Mouse (Mus musculus): ENCODE results near the gene Apba2. TPM values are rescaled to one million over a fixed set of nuclear protein-coding genes. Genes with fewer than 3 reads are reported as not detected.

Apba2 gene
- polyA plus RNA-seq, 1 experiment: 0.48 TPM

GRCm38 (mm10) chr7:64696521-64697281 lies 195.2 kb downstream of the Apba2 start:
- H3K27me3 ChIP-seq (replicated peaks; ENCODE audit: control insufficient read depth, insufficient read depth, low read length): no peaks in the 10 kb centered on the region
- TF ChIP-seq POLR2A (IDR thresholded peaks at IDR 0.05; ENCODE audit: low read depth, low read length) (no peak), CTCF (conservative IDR thresholded peaks at IDR 0.05; ENCODE audit: insufficient read depth, insufficient read length, low read depth, low read length) (no peak)
- H3K36me3 ChIP-seq (ENCODE audit: control insufficient read depth, insufficient read depth, low read length): no peaks in the 10 kb centered on the region
- H3K27ac ChIP-seq (ENCODE audit: insufficient read depth, low read depth, low read length): no peak overlapping the region
- H3K4me3 ChIP-seq (ENCODE audit: insufficient read depth, low read depth, low read length): no peak overlapping the region
- no peak for DNase-seq
- no peaks in the 10 kb centered on the region for H3K4me1 ChIP-seq (ENCODE audit: control insufficient read depth, insufficient read depth, low read length)
- 70% methylated on average over 14 of the region's 14 CpGs for WGBS

- TF ChIP-seq CTCF (conservative IDR thresholded peaks at IDR 0.05; ENCODE audit: insufficient read depth, insufficient read length, low read depth, low read length) (no peak), POLR2A (IDR thresholded peaks at IDR 0.05; ENCODE audit: low read depth, low read length) (no peak)
- Histone ChIP-seq H3K36me3 (ENCODE audit: control insufficient read depth, insufficient read depth, low read length) (no peaks in the 10 kb centered on the region), H3K4me3 (ENCODE audit: insufficient read depth, low read depth, low read length) (no peak overlapping the region), H3K4me1 (ENCODE audit: control insufficient read depth, insufficient read depth, low read length) (no peaks in the 10 kb centered on the region), H3K27me3 (replicated peaks; ENCODE audit: control insufficient read depth, insufficient read depth, low read length) (no peaks in the 10 kb centered on the region), H3K27ac (ENCODE audit: insufficient read depth, low read depth, low read length) (no peak overlapping the region)
- no peak for DNase-seq
- WGBS: 85% methylated on average over 6 of the region's 6 CpGs
These were observed 196.4 kb downstream of the Apba2 start for GRCm38 (mm10) chr7:64697791-64698337.

- no peak for TF ChIP-seq POLR2A (IDR thresholded peaks at IDR 0.05; ENCODE audit: low read depth, low read length)
- no peak for TF ChIP-seq CTCF (conservative IDR thresholded peaks at IDR 0.05; ENCODE audit: insufficient read depth, insufficient read length, low read depth, low read length)
- Histone ChIP-seq H3K4me1 (ENCODE audit: control insufficient read depth, insufficient read depth, low read length) (no peaks in the 10 kb centered on the region), H3K36me3 (ENCODE audit: control insufficient read depth, insufficient read depth, low read length) (no peaks in the 10 kb centered on the region), H3K27ac (ENCODE audit: insufficient read depth, low read depth, low read length) (no peak overlapping the region), H3K4me3 (ENCODE audit: insufficient read depth, low read depth, low read length) (no peak overlapping the region), H3K27me3 (replicated peaks; ENCODE audit: control insufficient read depth, insufficient read depth, low read length) (no peaks in the 10 kb centered on the region)
- 64% methylated on average over 5 of the region's 5 CpGs for WGBS
- no peak for DNase-seq
These were observed 202.6 kb downstream of the Apba2 start for GRCm38 (mm10) chr7:64704060-64704595.

GRCm38 (mm10) chr7:64708176-64708575 lies 206.7 kb downstream of the Apba2 start:
- H3K4me1 ChIP-seq (ENCODE audit: control insufficient read depth, insufficient read depth, low read length): no peaks in the 10 kb centered on the region
- H3K27ac ChIP-seq (ENCODE audit: insufficient read depth, low read depth, low read length): no peak overlapping the region
- DNase-seq: no peak
- 89% methylated on average over 4 of the region's 4 CpGs for WGBS
- H3K27me3 ChIP-seq (replicated peaks; ENCODE audit: control insufficient read depth, insufficient read depth, low read length): no peaks in the 10 kb centered on the region
- TF ChIP-seq POLR2A (IDR thresholded peaks at IDR 0.05; ENCODE audit: low read depth, low read length) (no peak), CTCF (conservative IDR thresholded peaks at IDR 0.05; ENCODE audit: insufficient read depth, insufficient read length, low read depth, low read length) (no peak)
- no peak overlapping the region for H3K4me3 ChIP-seq (ENCODE audit: insufficient read depth, low read depth, low read length)
- no peaks in the 10 kb centered on the region for H3K36me3 ChIP-seq (ENCODE audit: control insufficient read depth, insufficient read depth, low read length)

- no peaks in the 10 kb centered on the region for H3K4me1 ChIP-seq (ENCODE audit: control insufficient read depth, insufficient read depth, low read length)
- WGBS: 86% methylated on average over 13 of the region's 13 CpGs
- 0 out of 2 replicates have a peak, but pooled peaks have one; percentile 21 for TF ChIP-seq CTCF (conservative IDR thresholded peaks at IDR 0.05; ENCODE audit: insufficient read depth, insufficient read length, low read depth, low read length)
- no peak for TF ChIP-seq POLR2A (IDR thresholded peaks at IDR 0.05; ENCODE audit: low read depth, low read length)
- H3K27ac ChIP-seq (ENCODE audit: insufficient read depth, low read depth, low read length): no peak overlapping the region
- no peak for DNase-seq
- H3K36me3 ChIP-seq (ENCODE audit: control insufficient read depth, insufficient read depth, low read length): no peaks in the 10 kb centered on the region
- H3K4me3 ChIP-seq (ENCODE audit: insufficient read depth, low read depth, low read length): no peak overlapping the region
- H3K27me3 ChIP-seq (replicated peaks; ENCODE audit: control insufficient read depth, insufficient read depth, low read length): no peaks in the 10 kb centered on the region
These were observed 208.2 kb downstream of the Apba2 start for GRCm38 (mm10) chr7:64709520-64710262.

- Histone ChIP-seq H3K36me3 (ENCODE audit: control insufficient read depth, insufficient read depth, low read length) (no peaks in the 10 kb centered on the region), H3K27ac (ENCODE audit: insufficient read depth, low read depth, low read length) (0 out of 2 replicates have a peak overlapping the region, but pooled peaks have one; percentile 9), H3K4me1 (ENCODE audit: control insufficient read depth, insufficient read depth, low read length) (no peaks in the 10 kb centered on the region), H3K27me3 (replicated peaks; ENCODE audit: control insufficient read depth, insufficient read depth, low read length) (no peaks in the 10 kb centered on the region), H3K4me3 (ENCODE audit: insufficient read depth, low read depth, low read length) (no peak overlapping the region)
- WGBS: 63% methylated on average over 2 of the region's 2 CpGs
- TF ChIP-seq CTCF (conservative IDR thresholded peaks at IDR 0.05; ENCODE audit: insufficient read depth, insufficient read length, low read depth, low read length) (no peak), POLR2A (IDR thresholded peaks at IDR 0.05; ENCODE audit: low read depth, low read length) (no peak)
- DNase-seq: peak; percentile 43
These were observed 214.8 kb downstream of the Apba2 start for GRCm38 (mm10) chr7:64716286-64716685.

Data from kidney, adult 2 months (tissue).